Mouse (Mus musculus) layer of hippocampus, adult 9-10 months (tissue): ENCODE measurements around the gene Fth1.

Experiments
- DNase-seq: peaks from one replicate; pipeline ENCODE4 v3.0.0; 2022; ENCODE audit warnings: low spot score

Gene Fth1

DNA sequence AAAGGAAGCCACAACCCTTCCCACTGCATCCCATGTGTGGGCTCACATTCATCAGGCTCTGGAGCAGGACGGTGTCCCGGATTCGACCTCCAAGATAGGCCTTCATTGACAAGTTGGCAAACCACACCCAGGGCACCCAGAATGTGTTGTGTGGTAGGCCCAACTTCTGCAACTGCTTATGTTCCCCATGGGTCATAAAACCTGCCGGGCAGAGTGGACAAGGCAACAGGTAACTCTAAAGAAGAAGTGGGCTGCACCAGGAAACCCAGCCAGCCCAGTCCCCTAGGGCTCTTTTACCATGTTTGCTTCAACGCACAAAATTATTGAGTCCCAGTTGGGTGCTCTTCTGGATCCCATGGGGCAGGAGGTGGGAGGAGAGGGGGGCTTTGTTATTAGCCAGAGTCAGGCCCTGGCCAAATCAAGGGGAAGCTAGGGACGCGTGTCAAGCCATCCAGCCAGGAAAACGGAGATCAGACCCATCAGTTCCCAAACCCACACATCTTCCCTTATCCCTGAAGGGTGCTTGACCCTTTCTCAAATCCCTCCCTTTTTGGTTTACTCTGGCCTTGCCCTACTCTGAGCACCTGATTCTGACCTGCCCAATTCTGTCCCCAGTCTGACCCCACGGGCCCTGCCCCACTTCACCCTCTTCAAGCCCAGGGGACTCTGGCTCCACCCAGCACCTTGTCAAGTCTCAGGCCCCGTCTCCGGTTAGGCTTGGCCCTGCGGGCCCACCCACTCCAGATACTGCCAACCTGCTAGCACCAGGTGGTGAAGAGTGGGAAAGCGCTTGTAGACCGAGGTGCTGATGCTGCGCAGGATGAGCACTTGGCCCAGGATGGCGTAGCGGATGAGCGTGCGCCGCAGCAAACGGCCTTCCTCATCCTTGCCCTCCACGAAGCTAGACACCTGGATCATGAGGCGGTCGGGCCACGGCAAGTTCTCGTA lies 11.9 kb downstream of the Fth1 start:
- no peak for DNase-seq

GRCm38 (mm10) chr19:9993036-9993656 lies 12.7 kb downstream of the Fth1 start:
- peak; percentile 73 for DNase-seq

DNA sequence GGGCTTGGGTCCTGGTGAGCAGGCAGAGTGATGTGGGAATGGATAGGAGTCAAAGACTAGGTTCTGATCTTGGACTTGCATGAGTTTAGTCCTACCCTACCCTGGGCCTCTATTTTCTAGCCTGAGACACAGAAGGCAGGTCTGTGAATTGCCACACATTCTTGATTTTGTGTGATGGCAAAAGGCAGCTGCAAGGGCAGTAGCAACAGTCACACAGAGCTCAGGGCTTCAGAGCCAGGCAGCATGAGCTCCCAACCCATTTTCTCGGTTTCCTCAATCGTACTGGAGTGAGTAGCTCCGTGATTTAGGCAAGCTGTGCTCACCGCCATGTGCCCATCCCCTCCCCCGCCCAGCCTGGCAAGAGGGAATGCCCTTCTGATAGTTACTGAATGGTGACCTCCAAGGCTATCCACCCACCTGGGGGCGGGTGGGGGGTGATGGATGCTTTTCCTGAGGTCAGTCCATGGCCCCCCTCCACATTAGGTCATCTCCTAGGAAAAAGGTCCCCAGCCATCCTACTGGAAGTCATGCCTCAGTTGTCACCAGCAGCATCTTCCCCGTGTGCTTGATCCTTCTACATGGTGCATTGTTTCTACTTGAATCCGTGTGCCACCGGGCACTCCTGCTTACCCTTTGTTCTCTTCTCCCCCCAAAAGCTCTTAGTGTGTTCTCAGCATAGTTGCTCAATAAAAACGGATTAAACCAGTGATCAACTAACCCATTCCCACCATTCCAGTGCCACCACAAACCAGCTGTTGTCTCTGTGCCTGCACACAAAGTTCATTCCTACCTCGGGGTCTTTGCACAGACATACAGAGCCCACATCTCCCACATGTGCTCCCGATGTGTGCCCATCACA lies 17.0 kb downstream of the Fth1 start:
- no peak for DNase-seq

- no peak for DNase-seq
Observed at GRCm38 (mm10) chr19:9998063-9998416, 17.6 kb downstream of the Fth1 start.

GRCm38 (mm10) chr19:9998736-9999486 lies 18.5 kb downstream of the Fth1 start:
- no peak for DNase-seq

GRCm38 (mm10) chr19:10000330-10000729 lies 19.9 kb downstream of the Fth1 start:
- DNase-seq: peak; percentile 63

- DNase-seq: no peak
Observed at GRCm38 (mm10) chr19:10001206-10001969, 21.0 kb downstream of the Fth1 start, which contains the start of the genes Best1 and Rab3il1. TSS of gene Best1 (minus strand) at chr19:10001633. TSS of gene Rab3il1 (plus strand) at chr19:10001669.

GRCm38 (mm10) chr19:10003696-10004095 lies 23.3 kb downstream of the Fth1 start:
- no peak for DNase-seq

DNA sequence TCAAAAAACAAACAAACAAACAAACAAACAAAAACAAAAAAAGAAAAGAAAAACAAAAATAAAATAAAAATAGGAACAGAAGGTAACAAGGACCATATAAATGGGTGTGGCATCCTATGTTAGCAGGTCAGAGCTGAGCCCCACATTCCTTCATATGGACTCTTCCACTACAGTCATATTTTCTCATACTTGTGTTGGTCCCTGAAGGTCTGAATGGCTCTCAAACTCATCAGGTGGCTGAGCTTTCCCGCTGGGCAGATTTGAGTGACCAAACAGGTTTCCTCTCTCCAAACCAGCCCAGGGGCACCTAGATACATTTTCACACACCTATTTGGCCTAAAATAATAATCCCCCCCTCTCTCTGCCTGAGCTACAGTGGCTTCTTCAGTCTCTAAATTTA lies 31.0 kb downstream of the Fth1 start:
- DNase-seq: no peak

- no peak for DNase-seq
Observed at GRCm38 (mm10) chr19:10012827-10013278, 32.5 kb downstream of the Fth1 start.

- no peak for DNase-seq
Observed at GRCm38 (mm10) chr19:10013348-10013747, 33.0 kb downstream of the Fth1 start.

DNA sequence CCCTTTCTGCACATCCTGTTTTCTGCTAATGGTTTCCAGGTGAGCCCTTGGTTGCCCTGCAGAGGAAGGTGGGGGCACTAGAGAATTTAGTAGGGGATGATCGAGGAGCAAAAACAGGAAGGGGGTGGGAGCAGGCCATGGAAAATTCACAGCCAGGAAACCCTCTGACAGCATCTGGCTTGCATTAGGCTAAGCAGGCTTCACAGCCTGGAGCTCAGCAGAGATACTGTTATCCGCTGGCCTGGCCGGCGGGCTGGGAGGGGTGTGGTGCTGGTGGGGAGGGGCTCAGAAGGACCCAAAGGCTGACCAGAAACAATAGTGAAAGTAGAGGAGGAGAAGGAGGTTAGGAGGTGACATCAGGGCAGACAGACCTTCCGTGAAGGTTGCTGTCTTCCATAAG lies 33.5 kb downstream of the Fth1 start:
- DNase-seq: no peak

GRCm38 (mm10) chr19:10014824-10015223 lies 34.4 kb downstream of the Fth1 start:
- no peak for DNase-seq

DNA sequence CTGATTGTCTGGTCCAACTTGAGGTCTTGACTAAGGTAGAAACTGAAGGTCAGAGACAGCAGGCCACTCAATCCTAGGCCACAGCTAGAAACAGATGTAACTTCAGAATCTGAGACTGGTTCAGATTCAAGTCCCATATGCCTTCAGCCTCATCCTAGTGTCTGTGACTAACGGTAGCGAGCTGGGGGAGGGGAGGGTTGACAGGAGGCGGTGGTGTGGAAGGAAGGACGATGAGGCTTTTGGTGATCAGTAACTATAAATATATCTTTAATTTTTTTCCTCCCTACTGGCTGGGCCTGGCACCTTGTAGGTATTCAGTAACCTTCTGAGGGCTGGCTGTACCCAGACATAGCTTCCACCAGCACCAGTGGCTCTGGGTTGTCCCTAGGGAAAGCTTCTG lies 35.0 kb downstream of the Fth1 start:
- no peak for DNase-seq

GRCm38 (mm10) chr19:10016151-10016550 lies 35.8 kb downstream of the Fth1 start:
- no peak for DNase-seq

- DNase-seq: no peak
Observed at GRCm38 (mm10) chr19:10017637-10018526, 37.5 kb downstream of the Fth1 start.

- no peak for DNase-seq
Observed at GRCm38 (mm10) chr19:10018527-10018818, 38.1 kb downstream of the Fth1 start.

GRCm38 (mm10) chr19:10019214-10019760 lies 38.9 kb downstream of the Fth1 start:
- no peak for DNase-seq

DNA sequence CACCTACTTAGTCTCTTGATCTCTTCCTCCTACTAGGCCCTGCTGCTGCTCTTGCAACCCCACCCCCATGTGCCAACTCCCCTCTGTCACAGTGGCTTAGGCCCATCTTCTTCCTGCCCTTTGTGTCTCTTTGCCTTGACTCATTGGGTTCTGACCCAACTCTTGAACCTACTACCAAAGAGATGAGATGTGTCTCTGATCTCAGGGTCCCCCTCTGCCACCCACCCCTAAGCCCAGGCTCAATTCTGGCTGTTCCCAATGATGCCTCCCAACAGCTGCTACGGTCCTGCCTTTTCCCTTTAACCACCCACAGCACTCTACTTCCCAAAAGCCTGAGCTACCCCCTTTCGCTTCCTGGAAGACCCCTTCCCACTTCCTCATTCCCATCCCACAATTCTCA lies 41.6 kb downstream of the Fth1 start:
- DNase-seq: no peak
